Mouse (Mus musculus): ENCODE data around the gene Fastk. TPM values are rescaled to one million over a fixed set of nuclear protein-coding genes. Genes with fewer than 3 reads are reported as not detected.

Gene Fastk
- total and polyA plus RNA-seq, 2 experiments from 2014 or later, result 223 to 368 TPM

DNA sequence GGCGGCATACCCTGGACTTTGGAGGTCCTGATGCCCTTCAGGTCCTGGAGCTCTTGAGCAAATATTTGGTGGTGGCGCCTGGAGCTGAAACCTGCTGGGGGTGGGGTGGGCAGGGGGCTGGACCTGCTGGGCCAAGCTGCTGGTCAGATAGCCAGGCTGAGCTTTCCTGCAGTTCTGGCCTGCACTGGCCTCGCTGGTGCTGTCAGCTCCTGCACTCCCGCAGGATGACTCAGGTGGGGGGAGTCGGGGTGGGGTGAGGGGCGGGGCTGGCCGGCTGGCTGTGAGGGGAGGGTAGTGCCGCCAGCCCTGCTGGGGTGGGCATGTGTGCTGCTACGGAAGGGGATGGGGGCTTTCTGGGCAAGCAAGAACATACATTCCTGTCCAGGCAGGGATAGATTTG is 16.5 kb downstream of the Fastk start:
- Histone ChIP-seq H3K4me1 (ENCODE audit: control insufficient read depth, insufficient read depth) (peaks cover 18% of the 10 kb centered on the region), H3K4me3 (ENCODE audit: low read depth, low read length) (no peak overlapping the region), H3K27ac (ENCODE audit: low read depth) (no peak overlapping the region), H3K9me3 (replicated peaks; ENCODE audit: control insufficient read depth, low read length) (no peaks in the 10 kb centered on the region), H3K4me2 (ENCODE audit: low read depth, low read length) (no peak overlapping the region), H3K27me3 (ENCODE audit: control insufficient read depth, insufficient read depth, low read length) (no peaks in the 10 kb centered on the region), H3K36me3 (replicated peaks; ENCODE audit: control insufficient read depth, insufficient read depth, low read length) (peaks cover 47% of the 10 kb centered on the region), H3K9ac (replicated peaks; ENCODE audit: low read depth, low read length) (no peak overlapping the region)
- TF ChIP-seq CTCF (IDR thresholded peaks at IDR 0.05; ENCODE audit: low read depth) (no peak), EP300 (IDR thresholded peaks at IDR 0.05; ENCODE audit: low read depth) (no peak)
- ATAC-seq (ENCODE audit: insufficient read depth, low read depth) (no peak), DNase-seq (ENCODE audit: low spot score) (no peak)
- 35% methylated on average over 9 of the region's 9 CpGs for WGBS

DNA sequence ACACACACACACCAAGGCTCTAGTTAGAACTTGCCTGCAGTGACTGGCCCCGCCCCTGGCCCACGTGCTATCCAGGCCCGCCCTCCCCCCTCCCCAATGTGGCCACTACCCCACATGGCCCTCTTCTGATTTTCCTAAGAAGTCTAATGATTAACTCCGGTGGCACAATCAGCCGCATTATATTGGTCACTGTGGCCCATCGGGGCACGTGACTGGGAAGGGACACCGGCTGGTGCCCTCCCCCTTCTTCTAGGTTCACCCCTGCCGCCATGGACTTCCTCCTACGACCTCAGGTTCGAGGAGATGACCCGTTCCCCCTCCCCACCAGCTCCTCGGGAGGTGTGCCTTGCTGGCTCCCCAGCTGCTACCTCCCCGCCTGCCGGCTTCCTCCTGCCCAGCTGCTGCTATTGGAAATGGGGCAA is 17.1 kb downstream of the Fastk start:
- Histone ChIP-seq H3K9me3 (replicated peaks; ENCODE audit: control insufficient read depth, low read length) (no peaks in the 10 kb centered on the region), H3K4me2 (ENCODE audit: low read depth, low read length) (no peak overlapping the region), H3K27me3 (ENCODE audit: control insufficient read depth, insufficient read depth, low read length) (no peaks in the 10 kb centered on the region), H3K36me3 (replicated peaks; ENCODE audit: control insufficient read depth, insufficient read depth, low read length) (peaks cover 42% of the 10 kb centered on the region), H3K9ac (replicated peaks; ENCODE audit: low read depth, low read length) (no peak overlapping the region), H3K4me1 (ENCODE audit: control insufficient read depth, insufficient read depth) (peaks cover 19% of the 10 kb centered on the region), H3K27ac (ENCODE audit: low read depth) (no peak overlapping the region), H3K4me3 (ENCODE audit: low read depth, low read length) (no peak overlapping the region)
- DNase-seq (ENCODE audit: low spot score) (no peak), ATAC-seq (ENCODE audit: insufficient read depth, low read depth) (no peak)
- WGBS, result 32% methylated on average over 15 of the region's 15 CpGs
- no peak for TF ChIP-seq EP300 (IDR thresholded peaks at IDR 0.05; ENCODE audit: low read depth)
- TF ChIP-seq CTCF (IDR thresholded peaks at IDR 0.05; ENCODE audit: low read depth), result no peak

DNA sequence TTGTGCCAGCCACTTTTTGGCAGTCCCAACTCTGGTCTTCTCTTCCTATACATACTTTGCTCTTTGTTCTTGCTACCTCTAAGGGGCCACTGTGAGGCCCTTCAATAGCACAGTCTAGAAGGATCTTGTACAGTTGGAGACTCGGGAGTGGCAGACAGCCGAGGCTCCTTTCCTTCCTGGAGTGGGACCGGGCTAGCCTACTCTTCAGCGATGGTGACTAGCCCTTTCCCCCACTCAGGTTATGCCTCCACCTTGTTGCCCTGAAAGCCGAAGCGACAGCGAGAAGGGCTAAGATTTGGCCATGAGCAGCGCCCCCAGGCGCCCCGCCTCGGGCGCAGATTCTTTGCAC is 17.8 kb downstream of the Fastk start:
- no peak for TF ChIP-seq CTCF (IDR thresholded peaks at IDR 0.05; ENCODE audit: low read depth)
- TF ChIP-seq EP300 (IDR thresholded peaks at IDR 0.05; ENCODE audit: low read depth), result no peak
- Histone ChIP-seq H3K36me3 (replicated peaks; ENCODE audit: control insufficient read depth, insufficient read depth, low read length) (peaks cover 34% of the 10 kb centered on the region), H3K4me3 (ENCODE audit: low read depth, low read length) (no peak overlapping the region), H3K4me1 (ENCODE audit: control insufficient read depth, insufficient read depth) (peaks cover 24% of the 10 kb centered on the region), H3K9ac (replicated peaks; ENCODE audit: low read depth, low read length) (no peak overlapping the region), H3K9me3 (replicated peaks; ENCODE audit: control insufficient read depth, low read length) (no peaks in the 10 kb centered on the region), H3K27me3 (ENCODE audit: control insufficient read depth, insufficient read depth, low read length) (no peaks in the 10 kb centered on the region), H3K4me2 (ENCODE audit: low read depth, low read length) (no peak overlapping the region), H3K27ac (ENCODE audit: low read depth) (no peak overlapping the region)
- 53% methylated on average over 12 of the region's 12 CpGs for WGBS
- no peak for ATAC-seq (ENCODE audit: insufficient read depth, low read depth)
- DNase-seq (ENCODE audit: low spot score), result no peak

DNA sequence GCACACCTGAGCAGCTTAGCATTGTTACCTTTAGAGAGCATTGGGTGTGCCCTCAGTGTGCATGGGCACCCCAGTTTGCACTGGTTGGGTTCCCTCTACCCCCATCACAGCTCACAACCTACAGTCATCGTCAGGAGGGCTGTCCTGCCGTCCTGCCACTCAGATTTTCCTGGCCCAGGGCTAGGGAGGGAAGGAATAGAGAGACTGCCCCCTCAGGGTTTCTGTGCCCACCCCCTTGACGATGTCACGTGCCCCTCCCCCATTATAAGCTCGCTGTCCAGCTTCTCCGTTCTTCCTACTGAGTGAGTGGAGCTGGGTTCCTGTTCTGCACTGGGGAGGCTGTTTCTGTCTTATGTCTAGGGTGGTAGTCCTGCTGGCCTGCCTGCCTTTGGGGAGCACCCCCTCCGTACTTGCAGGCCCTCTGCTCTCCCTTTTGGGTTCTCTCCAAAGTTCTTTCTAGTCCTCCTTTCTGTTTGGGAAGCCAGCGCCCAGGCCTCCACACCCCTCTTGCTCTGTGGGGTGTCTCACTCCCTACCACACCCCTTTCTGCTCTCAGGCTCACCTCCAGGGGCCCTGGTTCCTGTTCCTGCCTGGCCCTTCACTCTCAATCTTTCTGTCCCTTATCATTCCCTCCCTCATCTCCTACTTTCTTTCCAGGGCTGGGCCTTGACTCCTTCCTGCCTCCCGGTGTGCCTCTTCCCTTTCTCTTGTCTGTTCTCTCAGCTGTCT is 18.4 kb downstream of the Fastk start:
- no peak overlapping the region for H3K27ac ChIP-seq (ENCODE audit: low read depth)
- peak overlapping the region; percentile 72; the same call in 1 of the 2 replicates for H3K4me3 ChIP-seq (ENCODE audit: low read depth, low read length)
- H3K9me3 ChIP-seq (replicated peaks; ENCODE audit: control insufficient read depth, low read length), result no peaks in the 10 kb centered on the region
- DNase-seq (ENCODE audit: low spot score) (peak; percentile 31), ATAC-seq (ENCODE audit: insufficient read depth, low read depth) (no peak)
- H3K9ac ChIP-seq (replicated peaks; ENCODE audit: low read depth, low read length), result no peak overlapping the region
- peak overlapping the region; percentile 77 for H3K4me2 ChIP-seq (ENCODE audit: low read depth, low read length)
- H3K27me3 ChIP-seq (ENCODE audit: control insufficient read depth, insufficient read depth, low read length), result no peaks in the 10 kb centered on the region
- H3K4me1 ChIP-seq (ENCODE audit: control insufficient read depth, insufficient read depth), result peaks cover 24% of the 10 kb centered on the region
- TF ChIP-seq CTCF (IDR thresholded peaks at IDR 0.05; ENCODE audit: low read depth) (no peak), EP300 (IDR thresholded peaks at IDR 0.05; ENCODE audit: low read depth) (no peak)
- 26% methylated on average over 9 of the region's 9 CpGs for WGBS
- peaks cover 29% of the 10 kb centered on the region for H3K36me3 ChIP-seq (replicated peaks; ENCODE audit: control insufficient read depth, insufficient read depth, low read length)

DNA sequence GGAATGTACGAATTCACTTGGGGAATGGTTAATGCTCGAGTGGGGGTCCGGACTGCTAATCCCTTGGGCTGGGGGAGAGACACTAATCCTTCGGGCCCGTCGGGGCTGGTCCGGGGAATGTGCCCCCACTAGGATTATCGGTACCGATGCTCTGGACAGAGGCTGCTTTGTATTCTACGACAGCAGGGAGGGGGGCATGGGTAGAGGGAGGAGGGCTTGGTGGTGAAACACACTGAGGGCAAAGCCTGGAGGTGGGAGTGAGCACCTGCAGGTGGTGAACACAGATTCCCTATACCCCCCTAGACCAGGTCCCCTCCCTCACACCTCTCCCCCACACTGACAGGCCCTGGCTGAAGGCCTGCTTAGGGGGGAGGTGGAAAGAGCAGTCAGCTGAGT is 19.1 kb downstream of the Fastk start:
- peak overlapping the region; percentile 70 for H3K9ac ChIP-seq (replicated peaks; ENCODE audit: low read depth, low read length)
- DNase-seq (ENCODE audit: low spot score), result no peak
- 12% methylated on average over 10 of the region's 10 CpGs for WGBS
- ATAC-seq (ENCODE audit: insufficient read depth, low read depth), result no peak
- H3K4me3 ChIP-seq (ENCODE audit: low read depth, low read length), result peak overlapping the region; percentile 72
- peak overlapping the region; percentile 77 for H3K4me2 ChIP-seq (ENCODE audit: low read depth, low read length)
- TF ChIP-seq CTCF (IDR thresholded peaks at IDR 0.05; ENCODE audit: low read depth) (no peak), EP300 (IDR thresholded peaks at IDR 0.05; ENCODE audit: low read depth) (no peak)
- no peaks in the 10 kb centered on the region for H3K9me3 ChIP-seq (replicated peaks; ENCODE audit: control insufficient read depth, low read length)
- H3K36me3 ChIP-seq (replicated peaks; ENCODE audit: control insufficient read depth, insufficient read depth, low read length), result peaks cover 22% of the 10 kb centered on the region
- H3K4me1 ChIP-seq (ENCODE audit: control insufficient read depth, insufficient read depth), result peaks cover 24% of the 10 kb centered on the region
- no peaks in the 10 kb centered on the region for H3K27me3 ChIP-seq (ENCODE audit: control insufficient read depth, insufficient read depth, low read length)
- H3K27ac ChIP-seq (ENCODE audit: low read depth), result no peak overlapping the region

Measured in heart, postnatal 0 days (tissue).